Mouse (Mus musculus) ES-Bruce4 (cell line): ENCODE measurements around the gene Sgtb. TPM values are rescaled to one million over a fixed set of nuclear protein-coding genes. Genes with fewer than 3 reads are reported as not detected.

Source experiments
- H3K27ac ChIP-seq: 2 replicates; pipeline ENCODE4 v1.5.1; 2012; ENCODE audit warnings: low read length, inconsistent platforms; ENCODE audit not compliant: insufficient read depth
- H3K27me3 ChIP-seq: 2 replicates; pipeline ENCODE4 v1.6.1; 2012; ENCODE audit warnings: mild to moderate bottlenecking, low read length, inconsistent platforms; ENCODE audit not compliant: control insufficient read depth, poor library complexity, insufficient read depth, severe bottlenecking
- H3K36me3 ChIP-seq: 2 replicates; pipeline ENCODE4 v1.6.1; 2012; ENCODE audit warnings: inconsistent platforms, mild to moderate bottlenecking, low read length, moderate library complexity; ENCODE audit not compliant: control insufficient read depth, poor library complexity, insufficient read depth, severe bottlenecking
- H3K4me1 ChIP-seq: one replicate; pipeline ENCODE4 v1.8.1; 2011; ENCODE audit warnings: low read length; ENCODE audit not compliant: control insufficient read depth, insufficient read depth
- H3K4me3 ChIP-seq: 2 replicates; pipeline ENCODE4 v1.5.1; 2011; ENCODE audit warnings: low read depth, mild to moderate bottlenecking, low read length
- H3K9ac ChIP-seq: 2 replicates; pipeline ENCODE4 v1.6.1; 2012; ENCODE audit warnings: low read depth, mild to moderate bottlenecking, inconsistent platforms; ENCODE audit not compliant: poor library complexity, severe bottlenecking
- H3K9me3 ChIP-seq: replicated peaks from 2 replicates; pipeline ENCODE4 v1.6.1; 2012; ENCODE audit warnings: mild to moderate bottlenecking, low read length, inconsistent platforms; ENCODE audit not compliant: control insufficient read depth, poor library complexity, insufficient read depth, severe bottlenecking
- CTCF ChIP-seq: IDR thresholded peaks from one replicate; pipeline ENCODE4 v1.8.1; 2011; ENCODE audit warnings: low read depth, low read length
- EP300 ChIP-seq: IDR thresholded peaks from 2 replicates; pipeline ENCODE4 v1.6.1; 2011; ENCODE audit warnings: low read depth, low read length; ENCODE audit not compliant: insufficient read depth
- POLR2A ChIP-seq: IDR thresholded peaks from one replicate; pipeline ENCODE4 v1.8.1; 2011; ENCODE audit warnings: low read length; ENCODE audit not compliant: insufficient read depth
- polyA plus RNA-seq: library from polyadenylated mRNA; stranded (reverse); fragments of >200 nt; gene quantifications from 2 replicates; pipeline ENCODE4 v1.2.4, GENCODE M21; 2011; ENCODE audit warnings: low read depth; ENCODE audit not compliant: missing spikeins, insufficient read depth, insufficient read length

The Sgtb gene
- polyA plus RNA-seq, 1 experiment = 8.0 TPM

DNA sequence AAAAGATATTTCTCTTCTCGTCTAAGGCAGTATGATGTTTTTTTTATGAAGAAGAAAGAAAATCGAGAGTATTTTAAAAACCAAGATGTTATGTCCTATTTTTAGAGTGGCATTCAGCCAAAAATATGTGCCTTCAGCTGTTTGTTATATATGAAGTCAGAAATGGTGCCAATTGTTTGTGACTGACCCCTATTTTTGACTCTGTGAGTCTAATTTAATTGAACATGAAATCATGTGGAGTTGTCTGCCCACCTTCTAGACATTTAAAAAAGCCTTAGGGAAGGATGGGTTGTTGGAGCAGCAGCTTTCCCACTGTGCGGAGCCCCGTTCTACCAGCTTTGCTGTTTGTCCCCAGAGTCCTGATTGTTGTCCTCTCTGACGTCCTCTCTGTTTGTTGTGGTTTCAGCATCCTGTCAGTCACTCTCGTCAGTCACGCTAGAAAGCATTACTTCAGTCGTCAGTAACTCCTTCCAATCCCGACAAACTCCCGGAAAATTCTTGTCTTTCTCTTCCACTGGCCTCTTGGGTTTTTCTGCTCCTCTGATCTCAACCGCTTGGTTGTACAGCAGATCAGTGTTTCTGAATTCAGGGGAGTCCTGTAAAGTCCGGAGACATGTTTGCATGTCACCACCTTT is 2.8 kb downstream of the Sgtb start:
- Histone ChIP-seq H3K4me1 (no peaks in the 10 kb centered on the region), H3K4me3 (no peak overlapping the region), H3K27ac (no peak overlapping the region), H3K36me3 (no peaks in the 10 kb centered on the region), H3K27me3 (no peaks in the 10 kb centered on the region), H3K9me3 (no peaks in the 10 kb centered on the region), H3K9ac (no peak overlapping the region)
- TF ChIP-seq EP300 (no peak), POLR2A (no peak), CTCF (no peak)

DNA sequence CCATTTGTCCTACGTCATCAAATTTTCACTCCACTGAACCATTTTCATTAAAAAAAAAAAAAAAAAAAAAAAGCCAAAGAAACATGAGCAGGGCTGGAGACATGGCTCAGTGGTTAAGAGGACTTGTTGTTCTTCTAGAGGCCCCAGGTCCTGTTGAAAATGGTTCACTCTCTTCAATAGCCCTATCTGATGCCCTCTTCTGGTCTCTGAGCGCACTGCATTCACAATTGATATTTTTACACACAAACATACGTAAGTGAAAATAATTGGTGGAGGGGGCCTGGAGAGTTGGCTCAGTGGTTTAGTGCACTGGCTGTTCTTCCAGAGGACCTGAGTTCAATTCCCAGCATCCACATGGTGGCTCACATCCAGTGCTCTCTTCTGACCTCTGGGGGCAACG is 4.2 kb downstream of the Sgtb start:
- TF ChIP-seq CTCF = no peak
- TF ChIP-seq POLR2A = no peak
- no peak for TF ChIP-seq EP300
- Histone ChIP-seq H3K9me3 (no peaks in the 10 kb centered on the region), H3K4me1 (no peaks in the 10 kb centered on the region), H3K36me3 (no peaks in the 10 kb centered on the region), H3K27ac (no peak overlapping the region), H3K4me3 (no peak overlapping the region), H3K27me3 (no peaks in the 10 kb centered on the region), H3K9ac (no peak overlapping the region)

DNA sequence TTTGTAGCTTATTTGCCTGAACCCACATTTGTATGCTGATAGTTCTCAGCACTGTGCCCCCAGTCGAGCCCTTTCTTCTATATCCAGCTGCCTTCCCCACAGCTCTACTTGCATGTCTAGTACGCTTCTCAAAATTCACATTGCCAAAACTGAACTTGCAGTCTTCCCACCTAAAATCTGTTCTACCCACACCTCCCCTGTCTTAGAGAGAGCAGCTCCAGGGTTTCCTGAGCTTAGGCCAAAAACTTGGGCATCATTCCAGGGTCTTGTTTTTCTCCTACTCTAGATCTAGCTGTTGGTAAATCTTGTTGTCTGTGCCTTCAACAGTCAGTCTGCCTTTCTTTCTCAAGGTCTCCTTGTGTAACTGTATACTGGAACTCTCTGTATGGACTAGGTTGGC is 5.3 kb downstream of the Sgtb start:
- no peaks in the 10 kb centered on the region for H3K27me3 ChIP-seq
- no peaks in the 10 kb centered on the region for H3K9me3 ChIP-seq
- no peaks in the 10 kb centered on the region for H3K36me3 ChIP-seq
- no peak overlapping the region for H3K9ac ChIP-seq
- H3K4me1 ChIP-seq = no peaks in the 10 kb centered on the region
- no peak for TF ChIP-seq CTCF
- no peak for TF ChIP-seq POLR2A
- no peak for TF ChIP-seq EP300
- H3K4me3 ChIP-seq = no peak overlapping the region
- no peak overlapping the region for H3K27ac ChIP-seq

DNA sequence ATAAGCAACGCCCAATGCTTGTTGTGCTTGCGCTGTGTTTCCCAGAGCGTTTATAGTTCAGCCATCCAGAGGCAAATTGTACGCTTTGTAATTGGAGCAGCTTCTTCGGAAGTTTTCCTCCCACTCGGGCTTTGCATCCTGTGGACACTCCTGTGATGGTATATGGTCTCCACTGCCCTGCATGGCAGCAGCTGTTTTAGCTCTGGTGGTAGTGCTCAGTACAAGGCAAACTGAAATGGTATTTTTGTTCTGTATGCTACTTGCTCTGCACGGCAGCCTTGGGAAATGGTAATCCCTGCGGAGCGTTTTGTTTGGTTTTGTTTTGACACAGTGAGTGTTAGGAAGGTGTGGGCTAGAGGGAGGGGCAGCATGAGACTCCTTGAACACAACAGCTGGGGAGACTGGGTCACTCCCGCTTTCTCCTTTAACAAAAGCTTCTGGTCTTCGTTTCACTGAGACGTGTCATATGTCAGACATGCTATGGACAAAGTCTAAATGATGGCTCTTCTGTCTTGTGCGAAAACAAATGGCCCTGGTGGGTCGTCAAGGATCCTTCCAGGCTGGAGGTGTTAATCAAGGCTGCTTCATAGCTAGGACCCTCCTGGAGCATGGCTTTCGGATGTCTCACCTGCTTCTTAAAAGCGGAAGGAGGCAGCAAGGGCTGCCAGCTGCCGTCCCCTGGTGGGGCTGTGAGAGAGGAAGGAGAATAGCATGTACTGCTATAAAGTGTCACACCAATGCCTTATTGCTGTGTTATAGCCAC is 12.7 kb downstream of the Sgtb start:
- no peak for TF ChIP-seq EP300
- no peak for TF ChIP-seq POLR2A
- no peak for TF ChIP-seq CTCF
- Histone ChIP-seq H3K27ac (no peak overlapping the region), H3K27me3 (no peaks in the 10 kb centered on the region), H3K9ac (no peak overlapping the region), H3K4me1 (no peaks in the 10 kb centered on the region), H3K4me3 (no peak overlapping the region), H3K9me3 (no peaks in the 10 kb centered on the region), H3K36me3 (no peaks in the 10 kb centered on the region)

DNA sequence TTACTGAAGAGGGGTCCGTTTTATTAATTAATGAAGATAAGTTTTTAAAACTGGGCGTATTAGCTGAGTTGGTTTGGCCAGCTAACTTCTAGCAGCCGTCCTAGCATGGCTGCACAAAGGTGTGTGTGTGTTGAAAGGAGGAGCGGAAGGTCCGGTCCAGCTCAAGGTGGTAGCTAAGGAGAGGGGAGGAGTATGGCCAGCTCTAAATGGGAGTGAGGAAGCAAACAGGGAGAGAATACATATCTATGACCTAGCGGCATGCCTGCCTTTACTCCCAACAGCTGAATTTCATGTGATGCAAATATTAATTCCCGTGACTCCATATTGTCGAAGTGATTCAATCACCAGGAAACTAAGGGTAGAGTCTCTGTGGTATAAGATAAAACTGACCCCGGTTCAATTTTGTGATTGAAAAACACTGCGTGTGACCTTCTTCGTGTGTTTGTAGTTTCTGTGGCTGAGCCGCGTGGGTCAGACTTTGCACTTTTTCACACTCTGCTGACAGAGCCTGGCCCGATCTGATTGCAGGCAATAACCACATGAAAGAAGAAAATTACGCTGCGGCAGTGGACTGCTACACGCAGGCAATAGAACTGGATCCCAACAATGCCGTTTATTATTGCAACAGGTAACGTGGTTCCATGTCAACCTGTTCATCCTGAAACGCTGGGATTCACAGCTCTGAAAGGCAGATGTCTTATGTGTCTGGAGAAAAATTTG is 14.3 kb downstream of the Sgtb start:
- Histone ChIP-seq H3K27ac (no peak overlapping the region), H3K27me3 (no peaks in the 10 kb centered on the region), H3K9me3 (no peaks in the 10 kb centered on the region), H3K9ac (no peak overlapping the region), H3K4me1 (no peaks in the 10 kb centered on the region), H3K36me3 (no peaks in the 10 kb centered on the region), H3K4me3 (no peak overlapping the region)
- TF ChIP-seq EP300 (no peak), CTCF (no peak)

DNA sequence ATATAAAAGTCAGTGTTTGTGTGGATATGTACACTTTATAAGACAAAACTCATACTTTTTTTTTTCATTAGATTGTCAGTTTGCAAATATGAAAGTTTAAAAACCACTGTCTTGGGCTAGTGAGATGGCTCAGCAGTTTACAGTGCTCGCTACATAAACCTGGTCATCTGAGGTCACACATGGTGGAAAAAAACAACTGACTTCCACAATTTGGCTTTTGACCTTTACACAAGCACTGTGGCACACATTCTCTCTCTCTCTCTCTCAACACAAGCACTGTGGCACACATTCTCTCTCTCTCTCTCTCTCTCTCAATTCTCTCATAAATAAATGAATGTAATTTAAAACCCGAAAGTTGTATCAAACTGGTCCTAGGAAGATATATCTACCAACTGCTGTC is 23.0 kb downstream of the Sgtb start:
- Histone ChIP-seq H3K36me3 (no peaks in the 10 kb centered on the region), H3K9me3 (no peaks in the 10 kb centered on the region), H3K4me1 (no peaks in the 10 kb centered on the region), H3K4me3 (no peak overlapping the region), H3K9ac (no peak overlapping the region), H3K27ac (no peak overlapping the region), H3K27me3 (no peaks in the 10 kb centered on the region)
- TF ChIP-seq EP300 (no peak), POLR2A (no peak), CTCF (no peak)
